Mouse (Mus musculus) naive thymus-derived CD4-positive, alpha-beta T cell, adult 2 months (primary cell): ENCODE data around the gene Acpp.

Experiments
- DNase-seq: peaks from one replicate; pipeline ENCODE4 v3.0.0-alpha.2; 2011; ENCODE audit warnings: low read depth

Acpp gene

GRCm38 (mm10) chr9:104304800-104305199 lies 32.7 kb downstream of the Acpp start:
- DNase-seq, result no peak

- no peak for DNase-seq
Measured at GRCm38 (mm10) chr9:104304376-104304775, 33.2 kb downstream of the Acpp start.

- DNase-seq, result no peak
Measured at GRCm38 (mm10) chr9:104300569-104300968, 37.0 kb downstream of the Acpp start.

- no peak for DNase-seq
Measured at GRCm38 (mm10) chr9:104297041-104297440, 40.5 kb downstream of the Acpp start.

- DNase-seq, result no peak
Measured at GRCm38 (mm10) chr9:104284934-104285333, 52.6 kb downstream of the Acpp start.

GRCm38 (mm10) chr9:104282536-104282935 lies 55.0 kb downstream of the Acpp start:
- DNase-seq, result no peak

GRCm38 (mm10) chr9:104281737-104282136 lies 55.8 kb downstream of the Acpp start:
- DNase-seq, result no peak

- DNase-seq, result no peak
Measured at GRCm38 (mm10) chr9:104280725-104281495, 56.6 kb downstream of the Acpp start.

- DNase-seq, result peak; percentile 69
Measured at GRCm38 (mm10) chr9:104277528-104278162, 59.9 kb downstream of the Acpp start.

- no peak for DNase-seq
Measured at GRCm38 (mm10) chr9:104275084-104275785, 62.3 kb downstream of the Acpp start.

GRCm38 (mm10) chr9:104272057-104272456 lies 65.5 kb downstream of the Acpp start:
- DNase-seq, result no peak

- DNase-seq, result no peak
Measured at GRCm38 (mm10) chr9:104271642-104272041, 65.9 kb downstream of the Acpp start.

GRCm38 (mm10) chr9:104269944-104270343 lies 67.6 kb downstream of the Acpp start:
- no peak for DNase-seq

- DNase-seq, result no peak
Measured at GRCm38 (mm10) chr9:104269349-104269871, 68.1 kb downstream of the Acpp start.

GRCm38 (mm10) chr9:104264567-104264966 lies 73.0 kb downstream of the Acpp start:
- DNase-seq, result no peak

GRCm38 (mm10) chr9:104262823-104263352 lies 74.7 kb downstream of the Acpp start, which contains the start of gene Dnajc13:
Dnajc13 (minus strand) TSS chr9:104262930.
- peak; percentile 99 for DNase-seq

- no peak for DNase-seq
Measured at GRCm38 (mm10) chr9:104262016-104262762, 75.4 kb downstream of the Acpp start.

- DNase-seq, result no peak
Measured at GRCm38 (mm10) chr9:104260306-104260705, 77.2 kb downstream of the Acpp start.

GRCm38 (mm10) chr9:104256085-104256484 lies 81.5 kb downstream of the Acpp start:
- no peak for DNase-seq

- no peak for DNase-seq
Measured at GRCm38 (mm10) chr9:104254408-104255180, 83.0 kb downstream of the Acpp start.

GRCm38 (mm10) chr9:104252637-104253036 lies 84.9 kb downstream of the Acpp start:
- no peak for DNase-seq
